Mouse (Mus musculus): ENCODE data around the gene Nacc2.

Nacc2 gene

GRCm38 (mm10) chr2:26056226-26056625 is 66.8 kb downstream of the Nacc2 start:
- DNase-seq (ENCODE audit: low read depth, low spot score), result peak; percentile 57

GRCm38 (mm10) chr2:26055747-26056102 is 67.3 kb downstream of the Nacc2 start:
- no peak for DNase-seq (ENCODE audit: low read depth, low spot score)

- DNase-seq (ENCODE audit: low read depth, low spot score), result peak; percentile 96
These were observed 67.8 kb downstream of the Nacc2 start for GRCm38 (mm10) chr2:26055046-26055746.

- peak; percentile 42 for DNase-seq (ENCODE audit: low read depth, low spot score)
These were observed 70.2 kb downstream of the Nacc2 start for GRCm38 (mm10) chr2:26052806-26053205.

- no peak for DNase-seq (ENCODE audit: low read depth, low spot score)
These were observed 74.2 kb downstream of the Nacc2 start for GRCm38 (mm10) chr2:26048816-26049215.

GRCm38 (mm10) chr2:26044216-26044615 is 78.8 kb downstream of the Nacc2 start:
- no peak for DNase-seq (ENCODE audit: low read depth, low spot score)

- DNase-seq (ENCODE audit: low read depth, low spot score), result no peak
These were observed 80.4 kb downstream of the Nacc2 start for GRCm38 (mm10) chr2:26042603-26043002.

GRCm38 (mm10) chr2:26041163-26041810 is 81.7 kb downstream of the Nacc2 start:
- DNase-seq (ENCODE audit: low read depth, low spot score), result no peak

- peak; percentile 39 for DNase-seq (ENCODE audit: low read depth, low spot score)
These were observed 83.1 kb downstream of the Nacc2 start for GRCm38 (mm10) chr2:26039951-26040350.

GRCm38 (mm10) chr2:26037386-26037785 is 85.6 kb downstream of the Nacc2 start:
- no peak for DNase-seq (ENCODE audit: low read depth, low spot score)

GRCm38 (mm10) chr2:26034344-26035050 is 88.5 kb downstream of the Nacc2 start:
- no peak for DNase-seq (ENCODE audit: low read depth, low spot score)

- peak; percentile 53 for DNase-seq (ENCODE audit: low read depth, low spot score)
These were observed 92.7 kb downstream of the Nacc2 start for GRCm38 (mm10) chr2:26030288-26030687.

- DNase-seq (ENCODE audit: low read depth, low spot score), result peak; percentile 66
These were observed 98.6 kb downstream of the Nacc2 start for GRCm38 (mm10) chr2:26024138-26025075.

- no peak for DNase-seq (ENCODE audit: low read depth, low spot score)
These were observed 100.4 kb downstream of the Nacc2 start for GRCm38 (mm10) chr2:26022626-26023025.

- DNase-seq (ENCODE audit: low read depth, low spot score), result no peak
These were observed 100.8 kb downstream of the Nacc2 start for GRCm38 (mm10) chr2:26022258-26022565.

- DNase-seq (ENCODE audit: low read depth, low spot score), result peak; percentile 96
These were observed 101.3 kb downstream of the Nacc2 start, which contains the start of gene Ubac1 for GRCm38 (mm10) chr2:26021561-26022257. TSS of gene Ubac1 (minus strand) at chr2:26021747.

- no peak for DNase-seq (ENCODE audit: low read depth, low spot score)
These were observed 102.1 kb downstream of the Nacc2 start for GRCm38 (mm10) chr2:26020714-26021560.

GRCm38 (mm10) chr2:26019923-26020322 is 103.1 kb downstream of the Nacc2 start:
- no peak for DNase-seq (ENCODE audit: low read depth, low spot score)

- DNase-seq (ENCODE audit: low read depth, low spot score), result no peak
These were observed 105.7 kb downstream of the Nacc2 start for GRCm38 (mm10) chr2:26017326-26017725.

- no peak for DNase-seq (ENCODE audit: low read depth, low spot score)
These were observed 109.3 kb downstream of the Nacc2 start for GRCm38 (mm10) chr2:26013674-26014073.

Measured in ZHBTc4 (cell line).